Mouse (Mus musculus): ENCODE measurements around the gene Slco1a6. TPM values are rescaled to one million over a fixed set of nuclear protein-coding genes. Genes with fewer than 3 reads are reported as not detected.
"Not testable (repeated sequence)": the region's sequence is repeated elsewhere in the genome, so short reads cannot be mapped to it uniquely, and the experiment has no call there.

Slco1a6 gene
- polyA plus RNA-seq, 1 experiment from 2014 or later = not detected

DNA sequence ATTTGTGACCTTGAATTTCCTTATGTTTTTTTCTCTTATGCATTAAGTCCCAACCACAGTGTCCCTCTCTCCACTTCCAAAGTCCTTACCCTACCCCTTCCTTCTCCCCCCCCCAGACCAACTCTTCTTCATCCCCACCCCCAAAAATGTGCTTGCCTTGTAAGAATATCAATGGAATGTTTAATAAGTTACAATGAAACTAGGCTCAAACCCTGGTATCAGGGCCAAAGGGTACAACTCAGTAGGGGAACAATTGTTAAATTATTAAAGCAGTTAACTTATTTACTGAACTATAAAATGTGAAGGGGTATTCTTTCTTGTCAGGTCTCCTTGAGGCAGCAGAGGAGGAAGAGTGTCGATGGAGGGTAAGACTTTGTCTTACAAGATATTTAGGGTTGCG is 47.1 kb downstream of the Slco1a6 start:
- no peaks in the 10 kb centered on the region for H3K36me3 ChIP-seq (replicated peaks)
- no peak for DNase-seq (ENCODE audit: low spot score)
- WGBS = 90% methylated on average over 2 of the region's 2 CpGs
- H3K4me3 ChIP-seq = no peak overlapping the region
- no peak overlapping the region for H3K27ac ChIP-seq (replicated peaks)
- H3K27me3 ChIP-seq (replicated peaks; ENCODE audit: low read depth, poor library complexity, severe bottlenecking) = no peaks in the 10 kb centered on the region
- H3K4me1 ChIP-seq = no peaks in the 10 kb centered on the region
- no peaks in the 10 kb centered on the region for H3K9me3 ChIP-seq

DNA sequence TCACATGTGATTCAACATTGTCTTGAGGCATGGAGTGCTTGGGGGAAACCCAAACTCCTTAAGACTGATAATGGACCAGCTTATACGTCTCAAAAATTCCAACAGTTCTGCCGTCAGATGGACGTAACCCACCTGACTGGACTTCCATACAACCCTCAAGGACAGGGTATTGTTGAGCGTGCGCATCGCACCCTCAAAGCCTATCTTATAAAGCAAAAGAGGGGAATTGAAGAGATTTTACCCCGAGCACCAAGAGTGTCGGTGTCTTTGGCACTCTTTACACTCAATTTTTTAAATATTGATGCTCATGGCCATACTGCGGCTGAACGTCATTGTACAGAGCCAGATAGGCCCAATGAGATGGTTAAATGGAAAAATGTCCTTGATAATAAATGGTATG is 54.2 kb downstream of the Slco1a6 start:
- H3K27me3 ChIP-seq (replicated peaks; ENCODE audit: low read depth, poor library complexity, severe bottlenecking); H3K27ac ChIP-seq (replicated peaks); H3K9me3 ChIP-seq; H3K4me1 ChIP-seq; DNase-seq (ENCODE audit: low spot score); H3K36me3 ChIP-seq (replicated peaks); H3K4me3 ChIP-seq: not testable (repeated sequence)
- WGBS = 97% methylated on average over 5 of the region's 10 CpGs

DNA sequence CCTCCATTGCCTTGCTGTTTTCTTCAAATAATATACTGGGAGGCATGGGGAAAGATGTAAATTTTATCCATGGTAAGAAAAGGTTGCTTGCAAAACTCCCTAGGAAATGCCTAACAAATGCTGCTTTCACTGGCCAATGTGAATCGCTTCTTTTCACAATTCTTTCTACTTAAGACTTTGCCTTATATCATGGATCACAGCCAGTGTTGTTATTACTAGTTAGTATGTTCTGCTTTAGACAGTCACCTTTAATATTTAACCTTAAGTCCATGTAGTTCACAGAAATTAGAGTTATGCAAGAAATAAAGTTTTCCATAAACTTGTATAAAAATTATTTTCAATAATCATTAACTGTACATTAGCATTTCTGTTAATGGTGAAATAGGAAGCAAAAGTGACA is 60.0 kb downstream of the Slco1a6 start:
- no peaks in the 10 kb centered on the region for H3K9me3 ChIP-seq
- no peaks in the 10 kb centered on the region for H3K36me3 ChIP-seq (replicated peaks)
- WGBS = 91% methylated on average over 1 of the region's 1 CpGs
- DNase-seq (ENCODE audit: low spot score) = no peak
- no peak overlapping the region for H3K27ac ChIP-seq (replicated peaks)
- no peaks in the 10 kb centered on the region for H3K27me3 ChIP-seq (replicated peaks; ENCODE audit: low read depth, poor library complexity, severe bottlenecking)
- H3K4me3 ChIP-seq = no peak overlapping the region
- H3K4me1 ChIP-seq = no peaks in the 10 kb centered on the region

DNA sequence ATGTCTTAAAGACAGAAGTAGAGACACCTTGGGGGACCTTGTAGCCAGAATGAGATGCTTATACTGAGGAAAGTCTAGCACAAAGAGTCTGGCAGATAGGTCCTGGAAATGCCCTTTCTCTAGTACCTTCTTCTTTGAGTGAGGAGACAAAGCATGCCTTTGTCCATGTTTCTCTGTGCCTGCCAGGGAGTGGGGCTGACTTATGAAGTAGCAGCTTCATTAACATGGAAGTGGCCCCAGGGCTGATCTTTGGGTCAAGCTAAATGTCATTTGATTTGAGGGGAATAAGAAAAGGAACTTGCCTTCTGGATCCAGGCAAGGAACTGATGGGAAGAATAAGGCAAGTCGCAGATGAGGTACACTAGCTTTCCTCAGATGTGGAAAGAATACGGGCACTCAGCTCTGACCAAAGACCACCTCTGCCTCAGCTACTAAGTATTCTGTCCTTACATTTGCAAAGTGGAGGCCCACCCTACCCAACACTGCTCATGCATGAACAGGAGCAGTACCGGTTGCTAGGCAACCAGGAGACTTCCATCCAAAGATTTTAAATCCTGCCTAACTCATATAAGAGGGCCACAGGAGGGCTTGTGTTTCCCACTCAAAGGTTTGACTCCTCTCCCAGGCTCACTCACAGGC is 96.5 kb downstream of the Slco1a6 start:
- WGBS = 54% methylated on average over 3 of the region's 3 CpGs
- peak; percentile 12 for DNase-seq (ENCODE audit: low spot score)
- Histone ChIP-seq H3K4me3 (no peak overlapping the region), H3K9me3 (no peaks in the 10 kb centered on the region), H3K36me3 (replicated peaks) (no peaks in the 10 kb centered on the region), H3K4me1 (peaks cover 7% of the 10 kb centered on the region; the same call in 1 of the 2 replicates), H3K27ac (replicated peaks) (no peak overlapping the region), H3K27me3 (replicated peaks; ENCODE audit: low read depth, poor library complexity, severe bottlenecking) (no peaks in the 10 kb centered on the region)

DNA sequence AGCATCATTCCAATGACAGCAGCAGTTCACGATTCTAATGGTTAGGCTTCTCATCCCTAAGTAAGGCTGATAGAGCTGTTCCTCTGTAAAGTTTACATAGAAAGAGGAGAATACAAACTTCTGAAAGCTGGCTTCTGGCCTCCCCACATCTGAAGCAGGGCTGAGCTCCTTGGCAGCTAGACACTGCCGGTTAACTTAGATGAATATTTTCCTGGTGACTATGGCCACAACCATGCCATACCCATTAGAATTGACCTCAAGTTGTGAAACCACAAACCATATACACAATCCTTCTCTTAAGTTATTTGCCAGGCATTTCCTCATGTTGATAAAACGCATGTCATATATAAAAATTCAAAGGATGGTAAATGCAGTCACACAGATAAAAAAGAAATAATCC is 117.2 kb downstream of the Slco1a6 start:
- DNase-seq (ENCODE audit: low spot score) = no peak

DNA sequence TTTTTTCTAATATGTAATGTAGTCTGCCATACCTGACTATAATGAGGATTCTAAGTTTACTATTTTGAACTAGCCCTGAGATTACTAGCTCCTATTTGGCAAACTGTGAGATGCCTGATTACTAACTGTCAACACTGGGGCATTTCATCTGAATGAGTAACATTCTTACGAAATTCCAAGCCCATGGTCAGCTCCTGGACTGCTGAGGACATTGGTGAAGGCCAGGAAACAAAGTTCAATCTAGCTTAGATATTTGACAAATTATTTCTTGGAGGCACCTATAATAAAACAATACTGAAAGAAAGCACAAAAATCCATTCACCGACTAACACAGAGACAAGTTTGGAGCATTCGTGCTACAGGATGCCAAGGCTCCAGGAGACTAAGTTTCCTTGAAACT is 150.0 kb downstream of the Slco1a6 start:
- 88% methylated on average over 3 of the region's 3 CpGs for WGBS
- not testable (repeated sequence) for H3K9me3 ChIP-seq; H3K4me3 ChIP-seq; DNase-seq (ENCODE audit: low spot score); H3K36me3 ChIP-seq (replicated peaks); H3K27me3 ChIP-seq (replicated peaks; ENCODE audit: low read depth, poor library complexity, severe bottlenecking); H3K27ac ChIP-seq (replicated peaks); H3K4me1 ChIP-seq

More for the DNA sequence above, 117.2 kb downstream of the Slco1a6 start:
- Histone ChIP-seq H3K27me3 (replicated peaks; ENCODE audit: low read depth, poor library complexity, severe bottlenecking) (no peaks in the 10 kb centered on the region), H3K9me3 (no peaks in the 10 kb centered on the region), H3K4me3 (no peak overlapping the region), H3K27ac (replicated peaks) (no peak overlapping the region), H3K4me1 (no peaks in the 10 kb centered on the region), H3K36me3 (replicated peaks) (no peaks in the 10 kb centered on the region)
- WGBS = 89% methylated on average over 3 of the region's 3 CpGs

DNA sequence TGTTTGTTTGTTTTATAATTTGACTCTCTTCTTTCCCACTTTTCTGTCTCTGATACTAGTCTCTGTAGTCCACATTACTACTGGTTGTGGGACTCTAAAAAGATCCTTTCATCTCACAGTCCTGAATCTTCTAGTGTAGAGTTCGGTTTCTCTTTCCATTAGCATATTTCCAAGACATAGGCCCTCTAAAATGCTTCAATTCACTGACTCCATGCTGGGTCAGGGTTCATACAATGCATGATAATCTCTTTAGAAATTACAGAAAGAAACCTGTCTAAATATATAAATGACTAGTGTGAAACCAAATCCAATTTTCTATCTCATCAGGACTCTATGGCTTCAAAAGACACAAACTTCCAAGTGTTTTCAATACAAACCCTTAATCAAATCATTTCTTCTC is 160.6 kb downstream of the Slco1a6 start:
- Histone ChIP-seq H3K4me1 (no peaks in the 10 kb centered on the region), H3K27me3 (replicated peaks; ENCODE audit: low read depth, poor library complexity, severe bottlenecking) (no peaks in the 10 kb centered on the region), H3K27ac (replicated peaks) (no peak overlapping the region), H3K36me3 (replicated peaks) (no peaks in the 10 kb centered on the region), H3K9me3 (no peaks in the 10 kb centered on the region), H3K4me3 (no peak overlapping the region)
- 90% methylated on average over 1 of the region's 1 CpGs for WGBS
- DNase-seq (ENCODE audit: low spot score) = no peak

DNA sequence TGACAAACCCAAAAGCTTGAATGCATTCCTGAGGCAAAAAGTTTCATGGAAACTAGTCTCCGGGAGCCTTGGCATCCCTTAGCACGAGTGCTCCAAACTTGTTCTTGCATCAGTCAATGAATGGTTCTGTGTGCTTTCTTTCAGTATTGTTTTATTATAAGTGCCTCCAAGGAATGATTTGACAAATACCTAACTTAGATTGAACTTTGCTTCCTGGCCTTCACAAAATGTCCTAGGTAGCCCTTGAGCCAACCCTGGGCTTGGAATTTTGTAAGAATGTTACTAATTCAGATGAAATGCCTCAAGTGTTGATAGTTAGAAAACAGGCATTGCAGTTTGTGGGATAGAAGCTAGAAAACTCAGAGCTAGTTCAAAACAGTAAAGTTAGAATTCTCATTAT is 162.6 kb downstream of the Slco1a6 start:
- Histone ChIP-seq H3K36me3 (replicated peaks) (no peaks in the 10 kb centered on the region), H3K27ac (replicated peaks) (no peak overlapping the region), H3K27me3 (replicated peaks; ENCODE audit: low read depth, poor library complexity, severe bottlenecking) (no peaks in the 10 kb centered on the region), H3K9me3 (no peaks in the 10 kb centered on the region), H3K4me1 (no peaks in the 10 kb centered on the region), H3K4me3 (no peak overlapping the region)
- 96% methylated on average over 2 of the region's 2 CpGs for WGBS
- no peak for DNase-seq (ENCODE audit: low spot score)

DNA sequence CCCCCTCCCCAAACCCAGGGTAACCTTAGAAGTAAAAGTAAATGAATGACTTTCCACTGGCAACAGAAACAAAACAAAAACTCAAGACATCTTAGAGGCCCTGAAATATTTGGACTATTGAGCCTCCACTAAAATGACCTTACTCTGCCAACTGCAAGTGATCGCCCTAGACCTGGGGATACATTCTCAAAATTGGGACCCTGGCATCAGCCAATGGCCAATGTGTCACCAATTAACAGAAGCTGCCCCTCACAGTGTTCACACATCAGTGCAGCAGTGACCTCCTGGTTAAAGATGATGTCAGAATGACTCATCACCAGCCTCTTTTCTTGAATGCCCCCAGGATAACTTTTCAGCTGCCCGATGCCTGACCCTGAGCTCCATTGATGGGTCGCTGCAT is 166.4 kb downstream of the Slco1a6 start:
- DNase-seq (ENCODE audit: low spot score) = no peak
- no peaks in the 10 kb centered on the region for H3K36me3 ChIP-seq (replicated peaks)
- no peak overlapping the region for H3K27ac ChIP-seq (replicated peaks)
- H3K27me3 ChIP-seq (replicated peaks; ENCODE audit: low read depth, poor library complexity, severe bottlenecking) = no peaks in the 10 kb centered on the region
- no peaks in the 10 kb centered on the region for H3K4me1 ChIP-seq
- 92% methylated on average over 3 of the region's 3 CpGs for WGBS
- H3K4me3 ChIP-seq = no peak overlapping the region
- H3K9me3 ChIP-seq = no peaks in the 10 kb centered on the region

DNA sequence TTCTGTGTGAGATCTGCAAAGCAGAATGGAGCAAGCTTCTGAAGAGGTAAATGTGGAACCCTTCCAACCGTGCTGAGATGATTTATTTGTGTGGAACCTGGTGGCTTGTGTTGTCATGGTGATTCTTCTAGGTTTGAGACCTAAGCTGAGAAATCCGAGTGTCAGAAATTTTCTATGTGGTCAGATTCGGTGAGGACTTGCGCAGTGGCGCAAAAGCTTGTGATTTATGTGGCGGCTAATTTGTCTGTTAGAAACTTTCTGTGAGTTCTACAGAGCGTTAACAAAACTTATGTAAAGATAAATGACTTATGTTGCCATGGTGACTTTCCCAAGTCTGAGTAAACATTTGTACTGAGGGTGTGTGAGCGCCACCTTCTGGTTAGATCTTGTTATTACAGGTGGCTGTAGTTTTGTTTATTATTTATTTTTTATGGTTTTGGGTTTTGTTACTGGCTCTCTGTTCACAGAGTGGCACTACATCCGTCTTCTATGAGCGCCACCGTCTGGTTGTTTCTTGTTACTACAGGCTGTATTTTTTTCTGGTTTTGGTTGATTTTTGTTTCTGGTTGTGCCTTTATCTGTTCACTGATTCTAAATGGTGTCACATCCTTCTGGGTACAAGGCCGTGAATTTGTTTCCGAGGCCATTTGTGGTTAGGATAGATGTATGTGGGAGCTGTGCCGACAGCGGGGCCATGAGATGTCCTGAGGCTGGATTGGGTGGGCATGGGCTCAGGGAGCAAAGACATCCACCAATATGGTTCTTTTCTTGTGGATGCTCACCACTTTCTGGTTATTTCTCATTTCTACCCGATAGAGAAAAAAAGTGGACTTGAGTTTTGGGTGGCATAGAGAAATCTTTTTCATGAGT is 167.8 kb downstream of the Slco1a6 start:
- Histone ChIP-seq H3K27me3 (replicated peaks; ENCODE audit: low read depth, poor library complexity, severe bottlenecking) (no peaks in the 10 kb centered on the region), H3K27ac (replicated peaks) (no peak overlapping the region), H3K9me3 (no peaks in the 10 kb centered on the region), H3K4me1 (no peaks in the 10 kb centered on the region), H3K4me3 (no peak overlapping the region), H3K36me3 (replicated peaks) (no peaks in the 10 kb centered on the region)
- peak; percentile 20 for DNase-seq (ENCODE audit: low spot score)
- WGBS = 62% methylated on average over 16 of the region's 16 CpGs

DNA sequence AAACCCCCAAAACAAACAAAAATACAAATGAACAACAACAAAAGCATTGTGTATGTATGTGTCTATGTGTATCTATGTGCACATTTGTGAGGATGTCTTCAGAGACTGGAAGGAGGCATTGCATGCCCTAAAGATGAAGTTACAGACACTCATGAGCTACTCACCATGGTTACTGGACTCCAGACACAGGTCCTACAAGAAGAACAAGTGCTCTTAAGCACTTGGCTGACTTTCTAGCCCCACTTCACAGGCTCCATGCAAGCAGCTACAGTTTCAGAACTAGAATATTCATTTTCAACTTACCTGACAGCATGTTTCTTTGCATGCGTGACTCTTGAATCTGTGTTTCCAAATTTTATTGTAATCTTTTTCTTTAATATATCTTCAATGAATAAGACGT is 172.6 kb downstream of the Slco1a6 start:
- H3K9me3 ChIP-seq = no peaks in the 10 kb centered on the region
- H3K4me3 ChIP-seq = no peak overlapping the region
- H3K4me1 ChIP-seq = no peaks in the 10 kb centered on the region
- H3K27me3 ChIP-seq (replicated peaks; ENCODE audit: low read depth, poor library complexity, severe bottlenecking) = no peaks in the 10 kb centered on the region
- no peak overlapping the region for H3K27ac ChIP-seq (replicated peaks)
- H3K36me3 ChIP-seq (replicated peaks) = no peaks in the 10 kb centered on the region
- DNase-seq (ENCODE audit: low spot score) = no peak
- 83% methylated on average over 2 of the region's 2 CpGs for WGBS

Measured in embryonic facial prominence, embryonic 10.5 days (tissue).